Mouse (Mus musculus): ENCODE measurements around the gene Pdcd5.

Pdcd5 gene

GRCm38 (mm10) chr7:35646317-35647081 is 822 bp downstream of the Pdcd5 start:
- DNase-seq (ENCODE audit: inconsistent age in 2 of 2, low spot score in 1 of 2) = peak; percentile 46 to 67

DNA sequence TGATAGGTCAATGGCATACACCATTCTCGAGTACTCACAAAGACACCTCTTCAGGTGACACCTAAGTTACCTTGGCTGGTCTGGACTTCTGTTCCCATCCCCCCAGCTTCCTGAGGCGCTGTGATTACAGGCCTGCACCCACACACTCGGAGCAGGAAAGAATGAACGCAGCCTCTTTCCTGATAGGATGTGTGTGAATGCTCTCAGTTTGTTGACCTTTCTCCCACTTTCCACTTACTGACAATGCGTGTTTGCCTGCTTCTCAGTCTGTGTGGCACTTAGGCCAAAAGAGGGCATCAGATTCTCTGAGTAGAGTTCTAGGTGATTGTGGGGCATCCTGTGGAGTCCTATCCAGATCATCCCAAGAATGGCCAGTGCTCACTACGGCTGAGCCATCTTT is 7.2 kb downstream of the Pdcd5 start:
- DNase-seq (ENCODE audit: inconsistent age in 2 of 2, low spot score in 1 of 2) = no peak

DNA sequence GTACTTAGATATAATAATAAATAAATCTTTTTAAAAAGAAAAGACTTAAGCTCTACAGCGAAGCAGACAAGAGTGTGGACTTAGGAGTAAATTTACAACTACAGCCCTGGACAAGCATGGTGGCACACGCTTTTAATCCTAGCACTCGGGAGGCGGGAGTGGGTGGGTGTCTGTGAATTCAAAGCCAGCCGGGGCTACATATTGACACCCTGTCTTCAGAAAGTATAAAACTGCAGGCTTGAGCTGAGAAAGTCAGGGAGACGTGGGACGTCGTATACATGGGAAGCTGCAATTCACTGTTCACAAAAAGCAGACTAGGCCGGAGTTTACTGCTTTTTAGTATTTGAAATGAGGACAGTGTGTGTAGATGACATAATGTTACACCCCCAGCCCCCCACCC is 10.4 kb downstream of the Pdcd5 start:
- DNase-seq (ENCODE audit: inconsistent age in 2 of 2, low spot score in 1 of 2) = no peak

DNA sequence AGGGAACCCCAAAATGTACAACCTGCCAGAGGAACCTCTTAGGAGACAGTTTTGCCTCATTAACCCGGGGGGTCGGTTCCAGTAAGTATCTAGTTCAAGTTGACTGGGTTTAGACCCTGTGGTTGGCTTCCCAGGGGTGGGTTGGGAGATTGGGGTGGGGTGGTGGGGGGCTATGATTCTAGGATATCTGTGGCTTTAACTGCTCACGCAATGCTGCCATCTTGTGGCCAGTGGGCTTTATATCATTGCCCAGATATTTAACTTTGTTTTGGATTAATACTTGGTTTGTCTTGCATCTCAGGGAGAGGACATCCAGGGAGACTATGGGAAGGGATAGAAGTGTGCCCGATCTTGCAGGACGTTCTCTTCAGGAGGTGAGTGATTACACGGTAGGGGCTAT is 11.1 kb downstream of the Pdcd5 start:
- DNase-seq (ENCODE audit: inconsistent age in 2 of 2, low spot score in 1 of 2) = peak in 1 of 2 experiments; percentile 43

- peak; percentile 20 to 51 for DNase-seq (ENCODE audit: inconsistent age in 2 of 2, low spot score in 1 of 2)
Observed at GRCm38 (mm10) chr7:35628496-35628895, 18.8 kb downstream of the Pdcd5 start.

DNA sequence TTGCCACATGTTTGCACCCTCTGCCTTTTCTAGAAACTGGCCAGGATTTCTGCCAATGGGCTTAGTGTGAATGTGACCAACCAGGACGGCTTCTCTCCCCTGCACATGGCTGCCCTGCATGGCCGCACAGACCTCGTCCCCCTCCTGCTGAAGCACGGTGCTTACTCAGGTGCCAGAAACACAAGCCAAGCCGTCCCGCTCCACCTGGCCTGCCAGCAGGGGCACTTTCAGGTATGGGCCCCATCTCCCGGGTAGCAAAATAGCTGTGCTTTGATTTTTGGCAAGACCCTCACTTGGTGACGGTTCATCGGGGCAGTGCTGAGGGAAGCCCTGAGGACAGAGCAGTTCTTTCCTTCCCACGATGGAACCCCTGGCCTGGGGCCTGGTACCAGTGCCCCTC is 19.9 kb downstream of the Pdcd5 start:
- no peak for DNase-seq (ENCODE audit: inconsistent age in 2 of 2, low spot score in 1 of 2)

DNA sequence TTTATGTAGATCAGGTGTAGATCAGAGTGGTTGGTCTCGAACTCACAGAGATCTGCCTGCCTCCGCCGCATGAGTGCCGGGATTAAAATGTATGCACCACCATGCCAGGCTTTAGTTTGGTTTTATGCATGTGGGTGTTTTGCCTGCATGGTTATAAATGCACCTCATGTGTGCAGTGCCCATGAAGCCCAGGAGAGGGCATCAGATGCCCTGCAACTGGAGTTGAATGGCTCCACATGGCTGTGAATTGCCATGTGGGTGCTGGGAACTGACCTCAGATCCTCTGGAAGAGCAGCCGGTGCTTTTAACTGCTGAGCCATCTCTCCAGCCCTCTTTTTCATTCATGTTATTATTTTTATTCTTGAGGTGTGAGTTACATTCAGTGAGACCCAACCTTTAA is 21.3 kb downstream of the Pdcd5 start:
- DNase-seq (ENCODE audit: inconsistent age in 2 of 2, low spot score in 1 of 2) = no peak

DNA sequence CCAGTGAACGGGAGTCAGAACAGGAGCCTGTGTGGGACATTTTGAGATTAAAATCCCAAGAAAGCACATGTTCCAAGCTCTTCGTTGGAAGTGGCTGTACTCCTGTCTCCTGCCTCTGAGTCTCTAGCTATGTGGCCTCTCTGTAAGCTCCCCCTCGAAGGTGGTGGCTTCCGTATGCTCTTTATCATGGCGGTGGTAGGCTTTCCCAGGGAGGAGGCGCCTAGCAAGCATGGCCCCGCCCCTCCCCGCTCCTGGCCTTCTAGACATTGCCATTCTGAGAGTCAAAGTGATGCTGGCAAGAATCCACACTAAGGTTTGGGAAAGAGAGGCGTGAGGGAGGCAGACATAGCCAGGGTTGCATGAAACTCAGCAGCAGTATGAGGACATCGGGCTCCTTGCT is 24.7 kb downstream of the Pdcd5 start:
- no peak for DNase-seq (ENCODE audit: inconsistent age in 2 of 2, low spot score in 1 of 2)

DNA sequence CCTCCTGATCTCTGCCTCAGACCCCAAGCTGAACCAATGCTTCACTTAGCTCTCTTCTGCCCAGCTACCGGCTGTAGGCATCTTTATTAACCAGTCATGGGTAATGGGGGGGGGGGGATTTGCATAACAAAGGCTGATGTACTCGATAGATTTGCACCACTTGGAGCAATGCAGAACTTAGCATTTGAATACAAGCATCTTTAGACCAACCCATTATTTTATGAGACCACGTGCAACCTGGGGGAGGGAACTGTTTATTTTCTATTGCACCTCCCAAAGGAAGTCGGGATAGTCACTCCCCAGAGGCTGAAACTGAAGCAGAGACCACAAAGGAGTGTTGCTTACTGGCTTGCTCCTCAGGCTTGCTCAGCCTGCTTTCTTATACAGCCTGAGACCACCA is 29.8 kb downstream of the Pdcd5 start:
- no peak for DNase-seq (ENCODE audit: inconsistent age in 2 of 2, low spot score in 1 of 2)

DNA sequence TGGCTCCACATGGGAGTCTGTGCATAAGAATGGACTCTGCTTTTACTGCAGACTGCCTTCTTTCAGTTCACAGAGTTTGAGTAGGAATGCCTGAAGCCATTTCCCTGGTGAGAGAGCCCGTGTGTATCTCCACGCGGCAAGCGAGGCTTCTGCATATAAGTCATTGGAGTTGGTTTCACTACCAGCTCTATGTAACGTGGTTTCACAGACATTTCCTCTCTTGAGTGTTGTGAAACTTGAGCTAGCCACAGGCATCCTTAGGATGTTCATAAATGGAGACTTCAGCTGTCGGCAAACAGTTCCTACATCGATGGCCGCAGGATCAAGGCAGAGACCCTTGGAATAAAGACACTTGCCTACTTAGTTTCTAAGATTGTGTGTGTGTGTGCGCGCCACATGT is 38.1 kb downstream of the Pdcd5 start:
- DNase-seq (ENCODE audit: inconsistent age in 2 of 2, low spot score in 1 of 2) = no peak

DNA sequence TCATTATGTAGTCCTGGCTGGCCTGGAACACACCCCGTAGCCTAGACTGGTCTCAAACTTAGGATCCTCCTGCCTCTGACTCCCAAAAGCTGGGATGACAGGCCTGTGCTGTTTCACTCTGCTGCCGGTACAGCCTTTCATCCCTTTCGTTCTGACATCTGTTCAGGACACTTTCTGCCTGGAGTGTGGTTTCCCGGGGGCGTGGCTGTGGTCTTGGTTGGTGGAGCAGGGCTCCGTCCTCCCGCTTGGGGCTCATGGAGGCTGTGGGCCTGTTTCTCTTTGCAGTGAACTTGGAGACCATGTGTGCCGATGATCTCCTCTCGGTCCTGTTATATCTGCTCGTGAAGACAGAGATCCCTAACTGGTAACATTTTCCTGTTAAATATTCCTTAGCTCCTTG is 40.5 kb downstream of the Pdcd5 start:
- DNase-seq (ENCODE audit: inconsistent age in 2 of 2, low spot score in 1 of 2) = no peak

GRCm38 (mm10) chr7:35602766-35603165 is 44.6 kb downstream of the Pdcd5 start:
- DNase-seq (ENCODE audit: inconsistent age in 2 of 2, low spot score in 1 of 2) = no peak

GRCm38 (mm10) chr7:35601106-35601505 is 46.2 kb downstream of the Pdcd5 start:
- no peak for DNase-seq (ENCODE audit: inconsistent age in 2 of 2, low spot score in 1 of 2)

DNA sequence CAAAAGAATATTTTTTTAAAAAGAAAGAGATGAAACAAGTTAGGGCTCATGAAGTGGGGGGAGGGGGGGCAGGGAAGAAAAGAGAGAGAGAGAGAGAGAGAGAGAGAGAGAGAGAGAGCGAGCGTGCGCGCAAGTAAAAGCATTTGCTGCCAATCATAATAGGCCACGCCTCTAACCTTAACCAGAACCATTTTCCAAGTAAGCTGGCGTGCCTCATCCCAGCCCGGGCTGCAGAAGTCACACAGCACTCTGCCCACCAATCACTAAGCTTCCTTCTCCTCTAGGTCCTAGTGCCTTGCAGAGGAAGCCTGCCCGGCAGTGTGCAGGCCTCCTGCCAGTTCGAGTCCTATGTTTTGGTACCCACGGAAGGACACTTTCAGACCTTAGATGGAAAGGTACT is 47.3 kb downstream of the Pdcd5 start:
- no peak for DNase-seq (ENCODE audit: inconsistent age in 2 of 2, low spot score in 1 of 2)

GRCm38 (mm10) chr7:35599492-35599891 is 47.8 kb downstream of the Pdcd5 start:
- no peak for DNase-seq (ENCODE audit: inconsistent age in 2 of 2, low spot score in 1 of 2)

DNA sequence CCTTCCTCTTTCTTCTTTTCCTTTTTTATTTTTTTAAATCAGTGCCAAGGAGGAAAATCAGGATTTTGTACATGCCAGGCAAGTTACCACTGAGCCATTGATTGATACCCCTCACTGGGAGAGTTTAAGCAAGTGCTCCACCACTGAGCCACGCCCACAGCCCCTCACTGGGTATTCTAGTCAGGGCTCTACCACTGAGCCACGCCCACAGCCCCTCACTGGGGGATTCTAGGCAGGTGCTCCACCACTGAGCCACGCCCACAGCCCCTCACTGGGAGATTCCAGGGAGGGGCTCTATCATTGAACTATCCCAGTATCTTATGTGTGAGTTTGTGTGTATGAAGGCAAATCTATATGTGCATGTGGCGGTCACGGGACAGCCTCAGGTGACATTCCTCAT is 53.0 kb downstream of the Pdcd5 start:
- DNase-seq (ENCODE audit: inconsistent age in 2 of 2, low spot score in 1 of 2) = no peak
